Mouse (Mus musculus) c-Kit-positive CD71-positive TER-119-positive erythroid progenitor cells, embryonic 14.5 days (primary cell): ENCODE data around the gene Adgrg2.

Experiments
- DNase-seq: peaks from one replicate; pipeline ENCODE4 v3.0.0-alpha.2; 2013; ENCODE audit warnings: low spot score

Gene Adgrg2

GRCm38 (mm10) chrX:160502048-160503041, 111.9 kb downstream of the Adgrg2 start, which contains the start of gene Phka2:
TSS of gene Phka2 (plus strand) at chrX:160502166.
- DNase-seq, result peak; percentile 75

DNA sequence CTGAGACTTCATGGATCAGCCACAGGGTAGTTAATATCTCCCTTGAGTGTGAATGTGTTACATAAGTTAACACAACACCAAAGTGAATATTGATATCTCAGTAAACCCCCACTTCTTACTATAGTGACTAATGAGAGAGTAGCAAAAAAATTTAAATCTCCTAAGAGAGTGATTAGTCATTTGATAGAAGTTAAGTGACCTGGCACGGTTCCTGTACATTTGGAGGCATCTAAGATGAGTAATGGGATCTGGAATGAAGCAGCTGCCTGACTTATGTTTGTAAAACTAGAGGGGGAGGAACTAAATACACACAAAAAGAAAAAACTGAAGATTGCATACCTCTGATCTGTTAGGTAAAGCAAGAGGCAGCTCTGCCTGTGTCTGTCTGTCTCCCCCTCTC, 118.6 kb downstream of the Adgrg2 start:
- no peak for DNase-seq

DNA sequence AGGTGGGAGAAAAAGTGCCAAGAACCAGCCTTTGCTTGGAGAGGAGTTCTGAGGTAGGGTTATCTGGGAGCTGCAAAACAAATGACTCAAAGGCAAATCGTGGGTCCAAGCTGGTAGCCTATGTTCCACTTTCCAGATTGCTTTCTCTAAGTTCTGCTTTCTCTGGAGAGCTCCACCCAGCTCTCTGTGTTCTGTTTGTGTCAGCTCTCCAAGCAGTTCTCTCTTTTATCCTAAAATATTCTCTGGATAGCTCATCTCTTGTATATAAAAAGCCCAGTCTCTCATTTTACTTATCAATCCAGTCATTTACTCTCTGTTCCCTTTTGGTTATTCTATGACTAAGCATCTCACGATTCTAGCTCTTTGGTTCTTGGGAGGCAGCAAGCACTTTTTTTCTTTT, 119.7 kb downstream of the Adgrg2 start:
- DNase-seq, result no peak

- DNase-seq, result no peak
Observed at GRCm38 (mm10) chrX:160516027-160516426, 125.5 kb downstream of the Adgrg2 start.

- no peak for DNase-seq
Observed at GRCm38 (mm10) chrX:160542772-160543171, 152.3 kb downstream of the Adgrg2 start.
